8 mouse cellular contexts compared by ENCODE assay signal in genomic region chr2:33543429-33544202, GRCm38 (mm10).
DNase-seq lines count a peak whose midpoint lies in the region; ATAC-seq and TF ChIP-seq lines count a peak whose summit lies in the region.

No protein-coding gene starts in this region.

- TF ChIP-seq CTCF in lung, embryonic 14.5 days (IDR thresholded peaks at IDR 0.05; ENCODE audit: low read depth) = no peak
- TF ChIP-seq CTCF in lung, adult 2 months (IDR thresholded peaks at IDR 0.05; ENCODE audit: insufficient read depth, low read length) = no peak

- peak; percentile 60 for ATAC-seq in lung, embryonic 14.5 days (ENCODE audit: insufficient read depth)
- peak; percentile 82 for ATAC-seq in midbrain, embryonic 13.5 days

- peaks cover 34% of the 10 kb centered on the region for H3K27me3 ChIP-seq in lung, embryonic 14.5 days (ENCODE audit: insufficient read depth, low read length)
- H3K27me3 ChIP-seq in midbrain, embryonic 13.5 days = peaks cover 58% of the 10 kb centered on the region

- H3K4me2 ChIP-seq in lung, embryonic 14.5 days = peak overlapping the region; percentile 87
- H3K4me2 ChIP-seq in midbrain, embryonic 13.5 days (replicated peaks) = peak overlapping the region; percentile 81

- peaks cover 11% of the 10 kb centered on the region for H3K4me1 ChIP-seq in lung, embryonic 14.5 days (ENCODE audit: insufficient read depth)
- H3K4me1 ChIP-seq in lung, adult 2 months (ENCODE audit: control insufficient read depth, insufficient read depth, low read length) = no peaks in the 10 kb centered on the region
- H3K4me1 ChIP-seq in midbrain, embryonic 13.5 days (replicated peaks) = peaks cover 36% of the 10 kb centered on the region

- TF ChIP-seq POLR2A in lung, adult 2 months (IDR thresholded peaks at IDR 0.05; ENCODE audit: borderline replicate concordance, extremely low read depth, low read depth, low read length) = no peak

- H3K9me3 ChIP-seq in lung, embryonic 14.5 days (ENCODE audit: low read depth, low read length) = no peaks in the 10 kb centered on the region
- no peaks in the 10 kb centered on the region for H3K9me3 ChIP-seq in midbrain, embryonic 13.5 days

- no peaks in the 10 kb centered on the region for H3K36me3 ChIP-seq in lung, embryonic 14.5 days (ENCODE audit: insufficient read depth)
- H3K36me3 ChIP-seq in midbrain, embryonic 13.5 days = no peaks in the 10 kb centered on the region

- peak overlapping the region; percentile 48 for H3K9ac ChIP-seq in lung, embryonic 14.5 days
- H3K9ac ChIP-seq in midbrain, embryonic 13.5 days (replicated peaks) = peak overlapping the region; percentile 75

- no peak overlapping the region for H3K27ac ChIP-seq in lung, embryonic 14.5 days (ENCODE audit: low read depth)
- peak overlapping the region; percentile 90 for H3K27ac ChIP-seq in midbrain, embryonic 13.5 days

- DNase-seq in lung, embryonic 14.5 days = peak; percentile 67
- no peak for DNase-seq in lung, adult 2 months
- DNase-seq in cerebellum, postnatal 10 days = peak; percentile 76 to 80
- peak; percentile 54 to 64 for DNase-seq in frontal cortex, postnatal 25 days (ENCODE audit: low spot score in 2 of 2)
- DNase-seq in layer of hippocampus, postnatal 10 days (ENCODE audit: low spot score in 2 of 2) = peak; percentile 56 to 69
- DNase-seq in testis, postnatal 10 days (ENCODE audit: low spot score) = peak; percentile 39
- DNase-seq in urinary bladder, adult 18-20 months (ENCODE audit: low spot score in 2 of 2) = no peak

- H3K4me3 ChIP-seq in lung, embryonic 14.5 days (ENCODE audit: low read depth, low read length) = peak overlapping the region; percentile 44
- no peak overlapping the region for H3K4me3 ChIP-seq in lung, adult 2 months (replicated peaks; ENCODE audit: extremely low read depth, low read depth, low read length)
- H3K4me3 ChIP-seq in midbrain, embryonic 13.5 days (replicated peaks) = peak overlapping the region; percentile 51

- 1% methylated on average over 37 of the region's 38 CpGs for WGBS in lung, embryonic 14.5 days
- 2% methylated on average over 38 of the region's 38 CpGs for WGBS in lung, adult 2 months
- under 1% methylated on average over 28 of the region's 38 CpGs for WGBS in midbrain, embryonic 13.5 days

Comparison
In these comparisons a context has a peak if more than half of its experiments do, and no peak if none do; other contexts are left out.
1. DNase-seq: peak in lung, embryonic 14.5 days (single experiment), cerebellum, postnatal 10 days (2 of 2), frontal cortex, postnatal 25 days (2 of 2), layer of hippocampus, postnatal 10 days (2 of 2) and testis, postnatal 10 days (single experiment); none in lung, adult 2 months (single experiment) and urinary bladder, adult 18-20 months (0 of 2).